Mouse (Mus musculus) CD4-positive helper T cell, adult 2 months (primary cell): Measurements from ENCODE around the gene 9530053A07Rik.
A peak's percentile ranks its signal among the peaks of the same experiment; 100 is the strongest.

Experiments used
- DNase-seq: peaks from one replicate; pipeline ENCODE4 v3.0.0-alpha.2; 2012; ENCODE audit warnings: low read depth, missing footprints, low spot score

9530053A07Rik gene

DNA sequence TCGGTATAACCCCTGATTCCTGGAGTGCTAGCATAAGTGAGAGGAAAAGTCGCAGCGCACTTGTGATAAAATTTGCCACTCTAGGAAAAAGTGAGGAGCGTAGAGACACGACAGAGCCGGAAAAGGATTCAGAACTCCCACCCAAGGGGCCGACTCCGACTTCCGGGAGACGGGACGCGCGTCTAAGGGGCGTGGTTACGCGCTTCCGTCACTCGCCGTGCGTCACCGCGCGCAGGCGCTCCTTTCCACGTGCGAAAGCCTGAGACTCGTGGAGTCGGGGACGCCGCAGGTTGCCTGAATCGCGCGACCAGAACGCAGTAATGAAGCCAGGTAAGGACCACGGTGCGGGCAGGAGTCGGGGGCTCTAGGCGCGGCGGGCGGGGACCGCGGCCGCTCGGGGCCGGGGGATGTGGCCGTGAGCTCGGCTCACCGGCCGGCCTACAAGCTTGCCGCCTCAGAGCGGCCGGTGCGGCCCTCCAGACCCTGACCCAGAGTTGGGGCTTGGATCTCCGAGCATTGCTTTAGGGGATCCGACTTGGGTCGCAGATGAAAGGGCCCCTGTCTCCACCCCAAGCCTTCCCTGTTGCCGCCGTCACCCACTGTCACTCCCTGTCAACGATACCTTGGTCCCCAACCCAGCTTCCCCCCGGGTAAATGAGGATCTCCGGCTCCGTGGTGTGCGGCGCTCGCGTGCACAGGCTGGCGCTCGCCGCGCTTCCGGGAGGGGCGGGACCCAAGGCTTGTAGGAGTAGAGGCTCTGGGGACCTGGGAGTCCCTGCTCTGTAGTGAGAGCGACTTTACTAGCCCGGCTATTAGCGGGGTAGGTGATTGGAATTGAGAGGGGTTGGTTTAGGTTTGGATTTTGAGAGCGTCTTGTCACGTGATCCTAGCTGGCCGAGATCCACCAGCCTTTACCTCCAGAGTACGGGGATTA, 40.5 kb downstream of the 9530053A07Rik start, which contains the start of gene Fbl:
Gene Fbl (plus strand): TSS at position 222 of the 934 bp plus-strand sequence.
- peak; percentile 97 for DNase-seq

DNA sequence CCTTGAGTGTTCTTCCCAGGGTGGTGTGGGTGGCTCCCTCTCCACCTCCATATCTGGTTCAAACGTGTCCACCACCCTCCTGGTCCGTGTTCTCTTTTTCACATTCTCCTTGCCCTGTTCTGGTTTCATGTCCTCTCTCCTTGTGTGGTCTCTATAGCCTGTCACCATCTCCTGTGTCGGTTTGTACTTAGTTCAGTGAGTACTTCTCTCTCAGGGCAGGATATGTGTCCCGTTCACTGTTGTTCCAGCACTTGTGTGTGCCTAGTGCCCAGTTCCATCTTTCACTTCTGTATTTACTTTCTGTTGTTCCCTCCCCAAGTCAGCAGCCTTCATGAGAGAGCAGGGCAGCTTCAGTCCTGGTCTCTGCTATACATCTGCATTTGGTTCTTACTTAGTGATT, 46.1 kb downstream of the 9530053A07Rik start:
- DNase-seq: no peak

DNA sequence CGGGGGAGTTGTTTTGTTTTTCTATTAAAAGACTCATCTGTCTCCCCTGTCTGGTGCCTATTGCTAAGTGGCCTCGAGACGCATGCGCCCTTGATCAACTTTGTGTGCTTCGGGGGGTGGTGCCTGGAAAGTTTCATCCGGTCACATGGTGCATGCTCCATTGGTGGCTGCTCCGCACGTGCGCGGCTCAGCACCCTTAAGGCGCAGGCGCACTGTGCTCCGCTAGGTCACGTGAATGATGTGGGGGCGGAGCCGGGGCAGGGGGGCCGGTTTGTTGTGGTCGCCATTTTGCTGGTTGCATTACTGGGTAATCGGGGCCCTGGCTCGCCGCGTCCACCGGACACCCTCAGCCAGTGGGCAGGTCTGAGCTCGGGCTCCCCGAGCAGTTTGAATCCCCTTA, 50.0 kb downstream of the 9530053A07Rik start, which contains the start of gene Dyrk1b:
Gene Dyrk1b (plus strand): TSS at position 242 of the 400 bp plus-strand sequence.
- DNase-seq: peak; percentile 99

DNA sequence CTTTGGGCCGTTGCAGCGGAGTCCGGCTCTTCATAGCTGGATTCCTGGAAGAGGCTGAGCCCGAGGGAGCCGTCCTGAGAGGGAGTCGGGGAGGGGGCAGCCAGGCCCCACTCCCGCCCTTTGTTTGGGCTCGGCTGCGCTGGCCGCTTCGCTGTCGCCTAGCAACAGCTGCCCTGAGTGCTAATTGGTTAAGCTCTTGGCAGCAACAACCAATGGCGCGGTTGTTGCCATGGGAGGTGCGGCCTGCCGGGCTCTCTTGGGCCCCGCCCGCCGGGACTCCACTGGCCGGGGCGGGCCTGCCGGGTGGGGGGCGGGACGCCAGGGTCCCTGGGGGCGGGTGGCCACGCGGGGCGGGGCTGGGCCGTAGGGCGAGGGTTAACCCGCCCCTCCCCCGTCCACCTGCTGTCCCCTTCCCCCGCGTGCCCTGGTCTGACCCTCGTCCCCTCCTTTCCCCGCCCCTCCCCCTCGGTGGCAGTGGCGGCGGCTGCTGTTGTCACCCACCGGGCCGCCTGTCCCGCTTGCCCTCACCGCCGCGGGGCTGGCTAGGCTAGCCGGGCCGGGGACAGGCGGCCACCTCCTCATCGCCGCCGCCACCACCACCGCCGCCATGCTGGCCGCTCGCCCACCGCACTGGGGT, 50.6 kb downstream of the 9530053A07Rik start:
- peak; percentile 96 for DNase-seq

DNA sequence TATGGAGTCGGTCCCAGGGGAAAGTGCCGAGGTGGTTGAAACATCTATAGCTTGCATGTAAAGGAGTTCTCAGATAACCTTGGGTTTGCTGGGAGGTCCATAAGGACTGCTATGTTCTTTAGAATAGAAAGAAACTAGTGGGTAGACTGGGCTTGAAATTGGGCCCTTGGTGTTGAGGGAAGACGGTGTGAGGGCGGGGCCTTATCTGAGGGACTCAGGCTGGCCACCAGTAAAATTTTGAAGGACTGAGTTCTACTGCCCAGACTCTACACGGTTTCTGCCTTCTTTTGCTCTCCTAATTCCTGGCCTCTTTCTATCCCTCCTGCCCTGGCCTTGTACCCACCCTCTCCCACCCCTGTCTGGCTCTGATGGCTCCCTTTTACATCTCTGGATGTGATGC, 51.6 kb downstream of the 9530053A07Rik start:
- no peak for DNase-seq

DNA sequence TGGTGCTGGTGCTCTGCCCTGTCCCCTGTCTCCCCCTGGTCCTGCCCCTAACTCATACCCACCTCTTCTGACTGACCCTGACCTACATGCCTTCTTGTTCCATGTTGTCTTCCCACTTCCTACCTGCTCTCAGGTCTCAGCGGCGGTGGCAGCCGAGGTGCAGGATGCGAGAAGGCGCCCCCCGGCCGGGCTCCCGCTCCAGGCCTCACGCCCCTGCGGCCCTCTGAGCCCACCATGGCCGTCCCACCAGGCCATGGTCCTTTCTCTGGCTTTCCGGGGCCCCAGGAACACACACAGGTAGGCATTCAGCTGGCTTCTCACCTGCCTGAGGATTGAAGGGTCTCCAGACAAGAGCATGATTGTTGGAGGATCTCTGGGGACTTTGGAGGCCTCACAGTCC, 52.1 kb downstream of the 9530053A07Rik start:
- no peak for DNase-seq

DNA sequence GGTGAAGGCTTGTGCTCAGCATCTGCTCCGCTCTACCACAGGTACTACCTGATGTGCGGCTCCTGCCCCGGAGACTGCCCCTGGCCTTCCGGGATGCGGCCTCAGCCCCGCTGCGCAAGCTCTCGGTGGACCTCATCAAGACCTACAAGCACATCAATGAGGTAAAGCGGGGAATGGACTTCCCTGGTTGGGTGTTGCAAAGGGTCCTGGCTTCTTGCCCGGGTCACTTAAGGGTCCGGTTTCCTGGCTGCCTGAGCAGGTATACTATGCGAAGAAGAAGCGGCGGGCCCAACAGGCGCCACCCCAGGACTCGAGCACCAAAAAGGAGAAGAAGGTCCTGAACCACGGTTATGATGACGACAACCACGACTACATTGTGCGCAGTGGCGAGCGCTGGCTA, 53.1 kb downstream of the 9530053A07Rik start:
- no peak for DNase-seq

DNA sequence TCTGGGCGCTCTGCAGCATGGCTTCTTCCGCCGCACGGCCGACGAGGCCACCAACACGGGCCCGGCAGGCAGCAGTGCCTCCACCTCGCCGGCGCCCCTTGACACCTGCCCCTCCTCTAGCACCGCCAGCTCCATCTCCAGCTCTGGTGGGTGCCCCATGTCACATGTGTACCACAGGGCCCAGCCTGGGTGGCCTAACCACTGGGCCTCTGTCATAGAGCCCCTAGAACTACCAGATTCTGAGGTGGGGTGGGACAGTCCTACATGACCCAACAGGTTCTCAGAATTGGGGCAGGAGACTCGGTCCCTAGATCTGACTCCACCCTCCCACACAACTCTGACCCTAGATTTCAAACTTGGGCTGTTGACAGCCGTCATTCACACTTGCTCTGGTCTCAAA, 56.6 kb downstream of the 9530053A07Rik start:
- no peak for DNase-seq

DNA sequence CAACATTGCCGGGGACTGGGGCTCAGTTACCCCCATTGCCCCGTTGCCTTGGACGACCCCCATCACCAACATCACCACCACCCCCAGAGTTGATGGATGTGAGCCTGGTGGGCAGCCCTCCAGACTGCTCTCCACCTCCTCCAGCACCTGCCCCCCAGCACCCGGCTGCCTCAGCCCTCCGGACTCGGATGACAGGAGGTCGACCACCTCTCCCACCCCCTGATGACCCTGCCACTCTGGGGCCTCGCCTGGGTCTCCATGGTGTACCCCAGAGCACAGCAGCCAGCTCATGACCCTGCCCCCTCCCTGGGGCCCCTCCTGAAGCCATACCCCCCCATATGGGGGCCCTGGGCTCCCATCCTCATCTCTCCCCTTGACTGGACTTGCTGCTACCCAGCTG, 57.4 kb downstream of the 9530053A07Rik start:
- DNase-seq: no peak

DNA sequence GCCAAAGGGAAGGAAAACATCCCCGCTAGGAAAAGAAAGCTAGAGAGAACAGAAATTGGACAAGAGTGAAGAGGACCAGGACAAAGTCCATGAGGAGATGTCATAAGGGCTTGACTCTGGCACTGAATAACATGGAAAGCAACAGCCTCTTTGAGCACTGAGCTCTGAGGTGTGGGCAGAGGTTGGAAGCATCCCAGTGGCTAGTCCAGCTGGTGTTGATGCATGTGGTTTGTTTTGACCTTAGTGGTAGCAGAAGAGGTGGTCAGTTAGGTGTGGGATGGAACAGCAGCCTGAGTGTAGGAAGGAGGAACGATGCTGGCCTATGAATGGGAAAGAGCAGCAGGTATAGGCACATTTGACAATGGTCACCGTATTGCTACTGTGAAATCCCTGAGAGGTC, 62.2 kb downstream of the 9530053A07Rik start:
- DNase-seq: no peak

DNA sequence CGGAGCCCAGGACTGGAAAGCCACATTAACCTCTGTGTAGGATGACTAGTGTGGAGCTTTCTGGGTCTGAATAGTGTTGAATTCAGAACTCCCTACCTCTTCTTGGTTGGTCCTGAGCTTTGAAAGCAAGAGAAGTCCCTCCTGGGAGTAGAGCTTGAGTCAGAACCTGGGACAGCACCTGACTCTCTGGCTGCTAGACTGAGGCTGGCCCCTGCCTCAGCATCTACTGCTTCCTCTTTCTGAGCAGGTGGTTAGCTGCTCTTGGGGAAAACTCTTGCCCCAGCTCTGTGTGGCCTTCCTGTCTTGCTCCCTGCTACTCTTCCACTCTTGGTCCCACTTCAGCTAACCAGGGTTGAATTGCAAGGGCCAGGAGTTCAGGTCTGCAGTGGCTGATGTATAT, 62.6 kb downstream of the 9530053A07Rik start:
- no peak for DNase-seq

DNA sequence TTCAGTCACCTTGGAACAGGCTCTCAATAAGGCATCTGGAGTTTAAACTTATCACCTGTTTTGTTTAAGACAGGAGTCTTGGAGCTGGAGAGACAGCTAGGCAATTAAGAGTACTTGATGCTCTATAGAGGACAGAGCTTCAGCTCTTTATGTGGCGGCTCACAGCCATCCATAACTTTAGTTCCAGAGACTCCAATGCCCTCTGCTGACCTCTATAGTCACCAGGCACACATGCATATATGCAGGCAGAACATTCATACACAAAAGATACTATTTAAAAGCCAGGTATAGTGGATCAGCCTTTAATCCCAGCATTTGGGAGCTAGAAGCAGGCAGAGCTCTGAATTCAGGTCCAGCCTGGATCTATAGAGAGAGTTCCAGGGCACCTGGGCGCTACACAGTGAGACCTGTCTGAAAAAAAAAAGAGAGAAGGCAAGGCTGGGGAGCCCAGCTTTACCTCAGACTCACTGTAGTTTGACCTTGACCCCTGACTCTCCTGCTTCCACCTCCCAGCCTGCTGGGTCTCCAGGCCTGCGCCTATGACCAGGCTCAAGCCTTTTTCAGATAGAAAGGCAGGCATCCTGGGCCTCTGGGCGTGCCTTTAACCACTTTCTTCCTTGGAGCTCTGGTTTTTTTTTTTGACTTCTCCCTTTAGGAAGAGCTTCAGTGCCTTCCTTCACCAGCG, 66.3 kb downstream of the 9530053A07Rik start:
- DNase-seq: no peak

DNA sequence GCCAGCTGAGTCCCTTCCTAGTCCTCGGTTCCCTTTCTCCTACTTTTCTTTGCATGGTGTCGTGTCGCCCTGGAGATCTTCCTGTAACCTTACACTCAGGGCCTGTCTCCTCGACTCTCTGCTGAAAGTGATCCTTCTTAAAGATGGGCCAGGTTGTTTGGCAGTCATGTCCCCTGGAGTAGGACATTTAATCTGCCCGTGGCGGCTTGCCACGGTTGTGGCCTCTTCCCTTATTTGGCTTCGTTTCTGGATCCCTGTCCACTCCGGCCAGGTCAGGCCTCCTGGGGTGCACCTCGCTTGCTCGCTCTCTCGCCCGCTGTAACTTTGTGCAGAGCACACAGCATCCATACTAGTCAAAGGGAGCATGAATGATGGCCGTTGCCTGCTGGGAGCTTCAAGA, 67.3 kb downstream of the 9530053A07Rik start:
- DNase-seq: no peak

DNA sequence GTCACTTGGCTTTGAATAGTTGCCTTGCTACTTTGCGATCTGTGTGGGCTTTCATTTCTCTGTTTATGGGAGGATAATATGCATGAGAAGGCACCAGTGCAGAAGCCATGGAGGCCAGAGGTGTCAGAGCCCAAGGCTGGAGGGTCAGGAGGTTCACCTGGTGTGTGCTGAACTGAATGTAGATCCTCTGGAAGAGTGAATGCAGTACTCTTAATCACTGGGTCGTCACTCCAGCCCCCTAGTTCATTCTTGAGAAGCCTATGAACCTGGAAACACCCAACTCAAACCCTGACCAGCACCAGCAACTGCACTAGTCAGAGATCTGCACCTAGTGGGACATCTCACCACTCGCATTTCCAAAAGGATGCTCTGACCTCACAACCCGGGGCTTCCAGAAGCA, 69.8 kb downstream of the 9530053A07Rik start:
- DNase-seq: no peak

DNA sequence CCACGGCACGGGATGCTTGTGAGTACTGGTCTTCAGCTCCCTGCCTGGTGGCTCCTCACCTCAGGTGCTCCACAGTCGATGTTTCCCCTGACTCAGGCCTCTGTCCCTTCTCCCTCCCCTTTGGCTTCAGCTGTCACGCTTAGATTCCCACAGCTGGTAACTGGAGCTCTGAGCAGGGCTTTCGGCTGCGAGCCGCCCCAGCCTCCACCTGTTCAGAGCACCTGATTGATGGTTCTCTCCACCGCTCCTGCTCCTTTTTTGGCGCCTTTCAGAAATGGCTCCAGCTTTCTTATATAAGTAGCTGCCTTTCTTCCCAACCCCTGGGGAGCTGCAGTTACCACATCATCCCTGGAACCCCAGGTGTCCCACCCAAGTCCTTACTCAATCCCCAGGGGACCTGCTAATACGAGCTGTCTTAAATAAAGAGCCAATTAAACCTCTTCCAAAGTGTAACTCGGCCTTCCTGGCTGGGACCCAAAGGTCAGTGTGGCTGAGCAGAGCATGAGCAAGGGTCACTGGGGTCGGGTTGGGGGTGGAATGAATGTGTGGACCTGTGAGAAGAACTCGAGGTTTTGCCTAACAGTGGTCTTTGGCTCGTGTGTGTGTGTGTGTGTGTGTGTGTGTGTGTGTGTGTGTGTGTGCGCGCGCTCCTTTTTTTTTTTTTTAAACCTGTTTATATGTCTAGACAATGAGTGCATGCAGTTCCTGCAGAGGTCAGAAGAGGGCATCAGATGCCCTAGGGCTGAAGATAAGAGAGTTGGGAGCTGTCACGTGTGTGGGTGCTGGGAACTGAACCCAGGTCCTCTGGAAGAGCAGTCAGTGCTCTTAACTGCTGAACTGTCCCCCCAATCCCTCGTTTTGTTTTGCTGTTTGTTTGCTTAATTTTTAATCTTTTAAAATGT, 74.2 kb downstream of the 9530053A07Rik start:
- no peak for DNase-seq

DNA sequence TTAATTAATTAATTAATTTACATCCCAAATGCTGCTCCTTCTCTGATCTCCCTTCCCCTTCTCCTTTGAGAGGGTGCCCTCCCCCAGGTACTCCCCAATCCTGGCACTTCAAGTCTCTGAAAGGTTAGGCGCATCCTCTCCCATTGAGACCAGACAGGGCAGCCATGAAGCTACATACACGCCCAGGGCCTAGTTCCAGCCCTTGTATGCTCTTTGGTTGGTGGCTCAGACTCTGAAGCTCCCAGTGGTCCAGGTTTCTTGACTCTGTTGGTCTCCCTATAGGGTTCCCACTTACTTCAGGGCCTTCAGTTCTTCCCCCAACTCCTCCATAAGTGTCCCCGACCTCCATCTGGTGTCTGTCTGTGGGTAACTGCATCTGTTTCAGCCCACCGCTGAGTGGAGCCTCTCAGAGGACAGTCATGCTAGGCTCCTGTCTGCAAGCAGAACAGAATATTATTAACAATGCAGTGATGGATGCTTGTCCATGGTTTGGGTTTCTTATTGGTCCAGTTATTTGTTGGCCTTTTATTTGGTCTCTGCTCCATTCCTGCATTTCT, 76.9 kb downstream of the 9530053A07Rik start:
- DNase-seq: no peak

DNA sequence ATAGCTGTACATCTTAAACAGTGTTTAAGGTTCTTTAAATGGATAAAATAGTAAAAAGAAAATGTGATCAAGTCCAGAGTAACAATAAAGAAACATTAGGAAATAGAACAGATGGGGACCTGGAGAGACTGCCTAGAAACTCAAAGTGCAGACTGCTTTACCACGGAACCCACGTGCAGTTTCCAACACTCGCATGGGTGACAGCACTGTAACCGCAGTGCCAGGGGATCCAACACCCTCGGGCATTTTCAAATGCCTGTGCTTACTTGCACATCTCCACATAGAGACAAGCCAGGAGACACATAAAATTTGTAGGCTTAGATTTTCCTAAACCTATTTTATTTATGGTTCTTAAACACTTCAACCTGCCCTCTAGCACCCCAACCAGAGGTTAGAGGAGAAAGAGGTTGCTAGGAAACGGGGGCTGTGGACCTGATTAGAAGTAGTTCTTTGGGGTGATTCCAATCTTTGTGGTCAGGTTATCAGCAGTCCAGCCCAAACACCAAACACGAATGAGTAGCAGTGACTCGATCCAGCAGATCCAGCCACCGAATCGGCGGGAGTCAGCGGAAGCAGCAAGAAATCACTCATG, 79.2 kb downstream of the 9530053A07Rik start:
- peak; percentile 47 for DNase-seq

DNA sequence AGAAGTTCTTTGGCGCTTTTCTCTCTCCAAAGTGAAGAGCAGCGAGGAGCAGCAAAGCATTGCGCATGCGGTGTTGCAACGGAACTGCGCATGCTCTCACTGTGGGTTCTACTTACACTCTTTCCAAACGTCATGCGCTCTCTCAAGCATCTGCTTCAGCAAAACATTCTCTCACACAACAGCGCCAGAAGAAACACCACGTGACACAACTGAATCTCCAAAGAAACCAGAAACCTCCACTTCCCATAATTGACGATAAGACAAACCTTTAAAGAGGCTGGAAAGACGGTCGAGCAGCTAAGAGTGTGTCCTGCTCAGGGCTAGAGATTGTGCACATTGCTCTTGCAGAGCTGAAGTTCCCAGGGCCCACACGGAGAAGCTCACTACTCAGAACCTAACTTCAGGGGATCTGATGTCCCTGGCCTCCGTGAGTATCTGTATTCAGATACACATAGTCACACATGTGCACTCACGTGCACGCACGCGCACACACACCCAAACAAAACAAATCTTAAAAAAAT, 79.8 kb downstream of the 9530053A07Rik start:
- DNase-seq: peak; percentile 88

DNA sequence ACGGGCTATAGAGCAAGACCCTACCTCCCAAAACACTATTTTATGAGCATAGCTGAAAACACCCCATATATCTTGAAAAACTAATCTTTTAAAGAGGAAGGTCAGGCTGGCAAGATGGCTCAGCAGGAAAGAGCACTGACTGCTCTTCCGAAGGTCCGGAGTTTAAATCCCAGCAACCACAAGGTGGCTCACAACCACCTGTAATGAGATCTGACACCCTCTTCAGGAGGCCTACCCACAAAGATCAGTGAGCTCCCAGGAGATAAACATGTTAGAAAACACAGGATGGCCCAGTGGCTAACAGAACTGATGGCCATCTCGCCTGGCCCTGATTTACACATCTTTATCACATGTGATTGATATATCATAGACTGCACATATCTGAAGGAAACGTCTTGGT, 81.5 kb downstream of the 9530053A07Rik start:
- no peak for DNase-seq

DNA sequence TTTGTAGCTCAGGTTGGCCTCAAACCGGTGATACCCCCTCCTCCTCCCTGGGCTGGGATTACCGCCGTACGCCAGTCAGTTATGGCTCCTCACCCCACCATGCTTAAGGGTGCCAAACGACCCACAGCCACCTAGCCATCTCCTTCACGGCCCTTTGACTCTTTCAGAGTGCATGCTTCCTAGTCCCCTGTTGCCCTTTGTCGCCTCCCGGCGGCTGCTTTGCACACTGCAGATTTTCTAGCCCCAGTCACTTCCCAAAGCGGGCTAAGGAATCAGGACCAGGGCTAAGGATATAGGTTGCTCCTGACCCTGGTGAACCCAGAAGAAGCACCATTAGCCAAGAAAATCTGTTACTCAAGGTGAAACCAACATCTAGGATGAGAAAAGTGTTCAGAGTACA, 84.9 kb downstream of the 9530053A07Rik start:
- DNase-seq: peak; percentile 43
